Mouse (Mus musculus) limb, embryonic 12.5 days (tissue): ENCODE measurements around the gene Smc5. TPM values are rescaled to one million over a fixed set of nuclear protein-coding genes. Genes with fewer than 3 reads are reported as not detected.

Experiments used
- ATAC-seq: fragments of 200-750 bp; cut with Nextera tagmentation; 2 replicates; pipeline ENCODE4 v1.8.0; 2017; ENCODE audit warnings: low read depth, moderate TSS enrichment; ENCODE audit not compliant: insufficient number of reproducible peaks, insufficient read depth, low FRiP score, low TSS enrichment
- H3K27ac ChIP-seq: fragments of 300-500 bp; sonication (generic); 2 replicates; pipeline ENCODE4 v1.5.1; 2016; ENCODE audit warnings: mild to moderate bottlenecking, moderate library complexity
- H3K27me3 ChIP-seq: fragments of 300-500 bp; sonication (generic); 2 replicates; pipeline ENCODE4 v1.6.1; 2016; ENCODE audit warnings: mild to moderate bottlenecking, moderate library complexity
- H3K36me3 ChIP-seq: fragments of 300-500 bp; sonication (generic); 2 replicates; pipeline ENCODE4 v1.6.1; 2016; ENCODE audit warnings: mild to moderate bottlenecking, moderate library complexity
- H3K4me1 ChIP-seq: fragments of 300-500 bp; sonication (generic); replicated peaks from 2 replicates; pipeline ENCODE4 v1.6.1; 2016
- H3K4me2 ChIP-seq: fragments of 300-500 bp; sonication (generic); 2 replicates; pipeline ENCODE4 v1.6.1; 2016; ENCODE audit warnings: mild to moderate bottlenecking, moderate library complexity
- H3K4me3 ChIP-seq: fragments of 300-500 bp; sonication (generic); replicated peaks from 2 replicates; pipeline ENCODE4 v1.5.1; 2016; ENCODE audit warnings: mild to moderate bottlenecking
- H3K9ac ChIP-seq: fragments of 300-500 bp; sonication (generic); replicated peaks from 2 replicates; pipeline ENCODE4 v1.6.1; 2016; ENCODE audit warnings: mild to moderate bottlenecking, moderate library complexity
- H3K9me3 ChIP-seq: fragments of 300-500 bp; sonication (generic); 2 replicates; pipeline ENCODE4 v1.6.1; 2016; ENCODE audit warnings: mild to moderate bottlenecking, moderate library complexity
- WGBS: fragments of 180-500 bp; shearing (Covaris S2); methylation state at CpG from one replicate; pipeline ENCODE4 v1.1.7; 2016; 5-methylcytosine and 5-hydroxymethylcytosine counted together
- polyA plus RNA-seq: library from polyadenylated mRNA; unstranded; fragments of >200 nt; fragmentation: Nextera tagmentation; extraction: Ambion mirVana; gene quantifications from 2 replicates; pipeline ENCODE4 v1.2.1, GENCODE M21; 2016

Smc5 gene
- polyA plus RNA-seq, 1 experiment from 2014 or later, result 54.8 TPM

- peak overlapping the region; percentile 7; the same call in 1 of the 2 replicates for H3K27ac ChIP-seq
- no peak overlapping the region for H3K4me2 ChIP-seq
- H3K9ac ChIP-seq, result no peak overlapping the region
- H3K4me1 ChIP-seq, result no peaks in the 10 kb centered on the region; the same call in 1 of the 2 replicates
- no peaks in the 10 kb centered on the region for H3K9me3 ChIP-seq
- H3K27me3 ChIP-seq, result no peaks in the 10 kb centered on the region
- 36% methylated on average over 8 of the region's 8 CpGs for WGBS
- ATAC-seq, result 0 out of 2 replicates have a peak, but pooled peaks have one; percentile 20
- no peak overlapping the region for H3K4me3 ChIP-seq
- no peaks in the 10 kb centered on the region for H3K36me3 ChIP-seq
Measured at GRCm38 (mm10) chr19:23281911-23282660, 8.4 kb upstream of the Smc5 start.

DNA sequence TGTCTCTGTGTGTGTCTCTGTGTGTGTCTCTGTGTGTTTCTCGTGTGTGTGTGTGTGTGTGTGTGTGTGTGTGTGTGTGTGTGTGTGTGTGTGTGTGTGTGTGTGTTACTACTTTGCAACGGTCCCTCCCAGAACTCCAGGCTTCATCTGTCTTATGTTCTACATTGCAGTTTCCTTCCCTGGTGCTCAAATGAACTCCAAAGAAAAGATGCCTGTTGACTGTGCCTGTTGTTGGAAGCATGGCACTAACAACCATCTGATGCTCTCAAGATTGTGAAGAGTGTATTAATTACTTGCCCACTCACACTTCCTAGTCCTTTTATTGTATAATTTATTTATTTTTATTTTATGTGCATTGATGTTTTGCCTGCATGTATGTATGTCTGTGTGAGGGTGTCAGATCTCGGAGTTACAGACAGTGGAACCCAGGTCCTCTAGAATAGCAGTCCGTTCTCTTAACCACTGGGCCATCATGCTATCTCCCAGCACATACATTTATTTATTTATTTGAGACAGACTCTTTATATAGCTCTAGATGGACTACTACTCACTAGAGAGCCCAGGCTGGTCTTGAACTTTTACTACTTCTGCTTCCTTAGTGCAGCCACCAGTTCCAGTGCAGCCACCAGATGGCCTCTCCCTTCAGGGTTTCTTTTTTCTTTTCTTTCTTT lies 492 bp upstream of the Smc5 start:
- Histone ChIP-seq H3K9me3 (no peaks in the 10 kb centered on the region), H3K27ac (peak overlapping the region; percentile 84), H3K9ac (peak overlapping the region; percentile 91), H3K27me3 (no peaks in the 10 kb centered on the region), H3K4me3 (peak overlapping the region; percentile 82), H3K4me2 (peak overlapping the region; percentile 62), H3K4me1 (peaks cover 9% of the 10 kb centered on the region), H3K36me3 (0 out of 2 replicates have a peak, but pooled peaks cover 5% of the 10 kb centered on the region)
- peak; percentile 45; the same call in 1 of the 2 replicates for ATAC-seq
- WGBS, result 54% methylated on average over 4 of the region's 4 CpGs

DNA sequence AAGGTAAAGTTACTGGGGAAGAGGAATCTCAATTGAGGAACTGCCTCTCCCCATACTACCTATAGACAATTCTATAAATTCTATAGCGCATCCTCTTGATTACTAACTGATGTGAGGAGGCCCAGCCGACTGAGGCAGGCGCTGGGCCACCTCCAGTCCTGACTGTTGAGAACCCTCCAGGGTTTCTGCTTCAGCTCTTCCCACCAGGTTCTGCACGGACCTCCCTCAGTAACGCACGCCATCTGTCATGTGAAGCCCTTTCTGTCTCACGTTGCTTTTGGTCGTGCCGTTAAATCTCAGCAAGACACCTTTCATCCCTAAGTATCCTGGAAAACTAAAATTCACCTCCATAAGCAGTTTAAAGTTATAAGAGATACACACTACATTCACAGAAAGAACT lies 16.9 kb downstream of the Smc5 start:
- H3K4me3 ChIP-seq, result no peak overlapping the region
- H3K36me3 ChIP-seq, result peaks cover 67% of the 10 kb centered on the region
- WGBS, result 81% methylated on average over 9 of the region's 9 CpGs
- no peaks in the 10 kb centered on the region for H3K4me1 ChIP-seq
- no peak overlapping the region for H3K27ac ChIP-seq
- ATAC-seq, result no peak
- no peak overlapping the region for H3K4me2 ChIP-seq
- H3K9me3 ChIP-seq, result no peaks in the 10 kb centered on the region
- H3K27me3 ChIP-seq, result no peaks in the 10 kb centered on the region
- no peak overlapping the region for H3K9ac ChIP-seq

- H3K9me3 ChIP-seq, result no peaks in the 10 kb centered on the region
- no peak overlapping the region for H3K9ac ChIP-seq
- ATAC-seq, result no peak
- H3K4me1 ChIP-seq, result no peaks in the 10 kb centered on the region
- H3K27ac ChIP-seq, result no peak overlapping the region
- no peak overlapping the region for H3K4me3 ChIP-seq
- WGBS, result 90% methylated on average over 2 of the region's 2 CpGs
- H3K4me2 ChIP-seq, result no peak overlapping the region
- H3K27me3 ChIP-seq, result no peaks in the 10 kb centered on the region
- H3K36me3 ChIP-seq, result peaks cover 40% of the 10 kb centered on the region
Measured at GRCm38 (mm10) chr19:23246473-23246872, 27.2 kb downstream of the Smc5 start.

- no peak overlapping the region for H3K4me2 ChIP-seq
- H3K4me1 ChIP-seq, result no peaks in the 10 kb centered on the region
- H3K4me3 ChIP-seq, result no peak overlapping the region
- H3K9me3 ChIP-seq, result no peaks in the 10 kb centered on the region
- H3K9ac ChIP-seq, result no peak overlapping the region
- H3K36me3 ChIP-seq, result peaks cover 66% of the 10 kb centered on the region
- no peaks in the 10 kb centered on the region for H3K27me3 ChIP-seq
- 61% methylated on average over 4 of the region's 4 CpGs for WGBS
- H3K27ac ChIP-seq, result no peak overlapping the region
- ATAC-seq, result no peak
Measured at GRCm38 (mm10) chr19:23225065-23225464, 48.6 kb downstream of the Smc5 start.

GRCm38 (mm10) chr19:23214326-23214725 lies 59.4 kb downstream of the Smc5 start:
- no peak overlapping the region for H3K27ac ChIP-seq
- H3K4me2 ChIP-seq, result no peak overlapping the region
- H3K36me3 ChIP-seq, result peaks cover 60% of the 10 kb centered on the region
- H3K4me3 ChIP-seq, result no peak overlapping the region
- H3K27me3 ChIP-seq, result no peaks in the 10 kb centered on the region
- no peak overlapping the region for H3K9ac ChIP-seq
- WGBS, result 94% methylated on average over 8 of the region's 8 CpGs
- ATAC-seq, result no peak
- no peaks in the 10 kb centered on the region for H3K9me3 ChIP-seq
- H3K4me1 ChIP-seq, result no peaks in the 10 kb centered on the region

GRCm38 (mm10) chr19:23211325-23211724 lies 62.4 kb downstream of the Smc5 start:
- no peak overlapping the region for H3K27ac ChIP-seq
- H3K4me2 ChIP-seq, result no peak overlapping the region
- H3K36me3 ChIP-seq, result peaks cover 56% of the 10 kb centered on the region
- WGBS, result 86% methylated on average over 6 of the region's 6 CpGs
- H3K4me3 ChIP-seq, result no peak overlapping the region
- no peak overlapping the region for H3K9ac ChIP-seq
- H3K27me3 ChIP-seq, result no peaks in the 10 kb centered on the region
- no peaks in the 10 kb centered on the region for H3K9me3 ChIP-seq
- H3K4me1 ChIP-seq, result no peaks in the 10 kb centered on the region
- ATAC-seq, result no peak

- H3K4me2 ChIP-seq, result no peak overlapping the region
- WGBS, result 90% methylated on average over 3 of the region's 3 CpGs
- ATAC-seq, result no peak
- no peaks in the 10 kb centered on the region for H3K27me3 ChIP-seq
- no peaks in the 10 kb centered on the region for H3K4me1 ChIP-seq
- peaks cover 54% of the 10 kb centered on the region for H3K36me3 ChIP-seq
- H3K27ac ChIP-seq, result no peak overlapping the region
- H3K9me3 ChIP-seq, result no peaks in the 10 kb centered on the region
- H3K9ac ChIP-seq, result no peak overlapping the region
- no peak overlapping the region for H3K4me3 ChIP-seq
Measured at GRCm38 (mm10) chr19:23203505-23204053, 70.1 kb downstream of the Smc5 start.

- WGBS, result 97% methylated on average over 5 of the region's 5 CpGs
- Histone ChIP-seq H3K4me2 (no peak overlapping the region), H3K36me3 (peaks cover 46% of the 10 kb centered on the region)
Measured at GRCm38 (mm10) chr19:23202106-23202505, 71.6 kb downstream of the Smc5 start.

GRCm38 (mm10) chr19:23193076-23193475 lies 80.6 kb downstream of the Smc5 start:
- Histone ChIP-seq H3K4me3 (no peak overlapping the region), H3K4me2 (no peak overlapping the region), H3K9ac (no peak overlapping the region), H3K27me3 (no peaks in the 10 kb centered on the region), H3K27ac (no peak overlapping the region), H3K36me3 (peaks cover 6% of the 10 kb centered on the region; the same call in 1 of the 2 replicates), H3K9me3 (no peaks in the 10 kb centered on the region), H3K4me1 (no peaks in the 10 kb centered on the region)
- ATAC-seq, result no peak
- 63% methylated on average over 3 of the region's 3 CpGs for WGBS

More at GRCm38 (mm10) chr19:23202106-23202505, 71.6 kb downstream of the Smc5 start:
- H3K9ac ChIP-seq, result no peak overlapping the region
- H3K27ac ChIP-seq, result no peak overlapping the region
- no peaks in the 10 kb centered on the region for H3K9me3 ChIP-seq
- no peak overlapping the region for H3K4me3 ChIP-seq
- H3K27me3 ChIP-seq, result no peaks in the 10 kb centered on the region
- H3K4me1 ChIP-seq, result no peaks in the 10 kb centered on the region
- no peak for ATAC-seq

GRCm38 (mm10) chr19:23191486-23191885 lies 82.2 kb downstream of the Smc5 start:
- Histone ChIP-seq H3K36me3 (peaks cover 6% of the 10 kb centered on the region; the same call in 1 of the 2 replicates), H3K4me1 (no peaks in the 10 kb centered on the region), H3K27ac (no peak overlapping the region), H3K9ac (no peak overlapping the region), H3K9me3 (no peaks in the 10 kb centered on the region), H3K27me3 (no peaks in the 10 kb centered on the region), H3K4me3 (no peak overlapping the region), H3K4me2 (no peak overlapping the region)
- ATAC-seq, result no peak
- WGBS, result 93% methylated on average over 6 of the region's 6 CpGs
